Mouse (Mus musculus) hindbrain, embryonic 14.5 days (tissue): ENCODE results near the gene Mtfr1l. TPM values are rescaled to one million over a fixed set of nuclear protein-coding genes. Genes with fewer than 3 reads are reported as not detected.

ENCODE experiments used
- ATAC-seq: fragments of 200-750 bp; cut with Nextera tagmentation; 2 replicates; pipeline ENCODE4 v1.8.0; 2017; ENCODE audit warnings: moderate number of reproducible peaks, mild to moderate bottlenecking, moderate TSS enrichment, moderate library complexity; ENCODE audit not compliant: low FRiP score
- DNase-seq: peaks from one replicate; pipeline ENCODE4 v3.0.0-alpha.2; 2015; ENCODE audit warnings: low spot score
- H3K27ac ChIP-seq: fragments of 300-500 bp; sonication (generic); 2 replicates; pipeline ENCODE4 v1.5.1; 2014; ENCODE audit warnings: mild to moderate bottlenecking, moderate library complexity
- H3K27me3 ChIP-seq: fragments of 300-500 bp; sonication (generic); 2 replicates; pipeline ENCODE4 v1.6.1; 2014; ENCODE audit warnings: mild to moderate bottlenecking, low read length, mixed read lengths; ENCODE audit not compliant: control insufficient read depth, insufficient read depth
- H3K36me3 ChIP-seq: fragments of 300-500 bp; sonication (generic); replicated peaks from 2 replicates; pipeline ENCODE4 v1.6.1; 2014; ENCODE audit not compliant: control insufficient read depth, insufficient read depth
- H3K4me1 ChIP-seq: fragments of 300-500 bp; sonication (generic); replicated peaks from 2 replicates; pipeline ENCODE4 v1.6.1; 2014; ENCODE audit warnings: antibody characterized with exemption, low read length, mixed read lengths; ENCODE audit not compliant: control insufficient read depth, insufficient read depth
- H3K4me2 ChIP-seq: fragments of 300-500 bp; sonication (generic); replicated peaks from 2 replicates; pipeline ENCODE4 v1.6.1; 2014; ENCODE audit warnings: mild to moderate bottlenecking, moderate library complexity
- H3K4me3 ChIP-seq: fragments of 300-500 bp; sonication (generic); replicated peaks from 2 replicates; pipeline ENCODE4 v1.5.1; 2014; ENCODE audit warnings: mild to moderate bottlenecking, low read length
- H3K9ac ChIP-seq: fragments of 300-500 bp; sonication (generic); 2 replicates; pipeline ENCODE4 v1.6.1; 2014
- H3K9me3 ChIP-seq: fragments of 300-500 bp; sonication (generic); 2 replicates; pipeline ENCODE4 v1.6.1; 2016; ENCODE audit warnings: low read length; ENCODE audit not compliant: control insufficient read depth
- WGBS: fragments of 180-500 bp; shearing (Covaris S2); extraction: QIAGEN DNeasy Blood & Tissue Kit; methylation state at CpG from one replicate; pipeline ENCODE4 v1.1.7; 2014; 5-methylcytosine and 5-hydroxymethylcytosine counted together
- polyA plus RNA-seq: library from polyadenylated mRNA; unstranded; fragments of >200 nt; fragmentation: Nextera tagmentation; extraction: Ambion mirVana; gene quantifications from 2 replicates; pipeline ENCODE4 v1.2.1, GENCODE M21; 2014

Gene Mtfr1l
- polyA plus RNA-seq, 1 experiment from 2014 or later: 184 TPM

DNA sequence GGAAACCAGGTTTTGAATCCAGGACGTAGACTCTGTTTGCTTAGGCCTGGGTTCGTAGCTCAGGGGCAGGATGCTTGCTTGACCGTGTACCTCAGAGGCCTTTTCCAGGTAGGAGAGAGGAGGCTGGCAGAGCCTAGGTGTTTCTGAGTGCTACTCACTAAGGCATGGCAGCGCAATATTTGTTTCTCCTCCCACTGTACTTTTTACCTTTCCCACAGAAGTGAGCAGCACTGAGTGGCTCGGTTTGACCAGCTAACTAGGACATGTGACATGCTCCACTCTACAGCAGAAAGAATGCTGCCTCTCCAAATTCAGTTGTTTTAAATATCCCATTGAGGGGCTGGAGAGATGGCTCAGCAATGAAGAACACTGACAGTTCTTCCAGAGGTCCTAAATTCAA, 47.0 kb downstream of the Mtfr1l start:
- Histone ChIP-seq H3K9me3 (no peaks in the 10 kb centered on the region), H3K36me3 (no peaks in the 10 kb centered on the region), H3K9ac (no peak overlapping the region), H3K27ac (no peak overlapping the region), H3K4me2 (no peak overlapping the region), H3K4me1 (no peaks in the 10 kb centered on the region), H3K27me3 (no peaks in the 10 kb centered on the region), H3K4me3 (no peak overlapping the region)
- WGBS: 95% methylated on average over 5 of the region's 5 CpGs
- no peak for ATAC-seq
- DNase-seq: no peak

DNA sequence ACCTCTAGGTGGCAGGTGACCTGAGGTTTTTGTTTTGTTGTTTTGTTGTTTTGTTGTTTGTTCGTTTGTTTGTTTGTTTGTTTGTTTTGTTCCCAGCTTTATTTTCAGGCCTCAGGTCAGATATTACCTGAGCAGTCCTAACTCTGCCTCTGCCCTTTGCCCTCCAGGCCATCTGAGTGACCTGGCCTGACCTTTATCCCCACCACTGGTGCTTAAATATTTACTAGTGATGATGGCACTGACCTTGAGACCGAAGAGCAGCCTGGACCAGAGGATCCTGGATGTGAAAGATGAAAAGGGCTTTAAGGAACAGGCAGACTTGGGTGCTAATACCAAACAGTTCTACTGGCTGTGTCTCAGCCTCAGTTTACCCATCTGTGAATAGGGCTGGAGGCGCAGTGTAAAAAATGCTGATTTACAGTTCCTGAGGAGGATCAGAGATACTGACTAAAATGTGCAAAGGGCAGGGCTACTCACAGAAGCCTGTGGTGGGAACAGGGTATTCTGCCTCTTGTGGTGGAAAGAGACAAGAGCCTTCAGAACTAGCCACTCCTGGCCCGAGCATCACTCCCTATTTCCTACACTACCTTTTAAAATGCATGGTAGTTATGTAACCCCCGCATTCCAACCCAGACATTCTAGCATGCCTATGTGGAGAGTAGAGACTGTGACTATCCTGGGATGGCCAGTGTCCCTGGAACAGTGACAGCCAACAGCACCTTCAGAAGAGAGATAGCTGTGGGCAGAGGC, 49.9 kb downstream of the Mtfr1l start:
- ATAC-seq (no peak), DNase-seq (no peak)
- H3K36me3 ChIP-seq: no peaks in the 10 kb centered on the region
- H3K27me3 ChIP-seq: no peaks in the 10 kb centered on the region
- no peak overlapping the region for H3K4me2 ChIP-seq
- H3K9me3 ChIP-seq: no peaks in the 10 kb centered on the region
- H3K27ac ChIP-seq: no peak overlapping the region
- no peak overlapping the region for H3K9ac ChIP-seq
- WGBS: 90% methylated on average over 5 of the region's 5 CpGs
- no peak overlapping the region for H3K4me3 ChIP-seq
- H3K4me1 ChIP-seq: no peaks in the 10 kb centered on the region

DNA sequence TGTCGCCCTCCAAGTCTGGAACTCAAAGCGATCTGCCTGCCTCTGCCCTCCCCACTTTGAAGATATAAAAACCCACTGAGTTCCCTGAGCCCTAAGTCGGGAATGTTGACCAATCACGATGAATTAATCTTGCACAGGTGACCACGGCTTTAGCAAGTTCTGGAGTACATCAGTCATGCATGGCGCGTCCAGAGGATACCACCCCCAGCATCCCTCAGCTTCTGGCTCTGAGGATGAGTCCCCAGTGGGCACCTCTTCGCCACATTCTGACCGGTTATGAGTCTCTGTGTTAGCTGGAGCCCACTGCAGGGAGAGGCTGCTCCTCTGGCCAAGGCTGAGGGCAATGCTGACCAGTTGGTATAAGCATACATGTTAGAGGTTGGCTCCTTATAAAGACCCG, 51.0 kb downstream of the Mtfr1l start:
- DNase-seq: no peak
- Histone ChIP-seq H3K4me3 (no peak overlapping the region), H3K4me1 (no peaks in the 10 kb centered on the region), H3K4me2 (no peak overlapping the region), H3K36me3 (no peaks in the 10 kb centered on the region), H3K9ac (no peak overlapping the region), H3K27me3 (no peaks in the 10 kb centered on the region), H3K27ac (no peak overlapping the region), H3K9me3 (no peaks in the 10 kb centered on the region)
- no peak for ATAC-seq
- 84% methylated on average over 10 of the region's 10 CpGs for WGBS

DNA sequence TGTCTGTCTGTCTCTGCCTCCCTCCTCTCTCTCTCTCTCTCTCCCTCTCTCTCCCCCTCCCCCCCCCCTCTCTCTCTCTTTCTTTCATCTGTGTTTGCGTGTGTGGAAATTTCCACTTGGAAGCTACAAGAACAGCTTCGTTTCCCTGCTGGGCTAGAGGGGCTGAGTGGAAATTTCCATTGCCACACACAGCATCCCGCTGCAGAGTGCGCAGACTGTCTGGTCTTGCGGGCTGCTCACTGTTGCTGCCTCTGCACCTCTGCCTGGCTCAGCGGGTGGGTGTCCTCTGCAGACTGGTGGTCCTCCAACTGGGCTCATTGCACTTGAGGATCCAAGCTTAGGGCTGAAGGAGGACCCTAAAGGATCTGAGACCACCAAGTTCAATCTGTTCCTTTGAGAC, 51.5 kb downstream of the Mtfr1l start:
- H3K36me3 ChIP-seq: no peaks in the 10 kb centered on the region
- H3K27me3 ChIP-seq: no peaks in the 10 kb centered on the region
- H3K9ac ChIP-seq: no peak overlapping the region
- no peak overlapping the region for H3K4me2 ChIP-seq
- H3K4me1 ChIP-seq: no peaks in the 10 kb centered on the region
- no peaks in the 10 kb centered on the region for H3K9me3 ChIP-seq
- DNase-seq (no peak), ATAC-seq (no peak)
- WGBS: 47% methylated on average over 6 of the region's 6 CpGs
- no peak overlapping the region for H3K27ac ChIP-seq
- no peak overlapping the region for H3K4me3 ChIP-seq

DNA sequence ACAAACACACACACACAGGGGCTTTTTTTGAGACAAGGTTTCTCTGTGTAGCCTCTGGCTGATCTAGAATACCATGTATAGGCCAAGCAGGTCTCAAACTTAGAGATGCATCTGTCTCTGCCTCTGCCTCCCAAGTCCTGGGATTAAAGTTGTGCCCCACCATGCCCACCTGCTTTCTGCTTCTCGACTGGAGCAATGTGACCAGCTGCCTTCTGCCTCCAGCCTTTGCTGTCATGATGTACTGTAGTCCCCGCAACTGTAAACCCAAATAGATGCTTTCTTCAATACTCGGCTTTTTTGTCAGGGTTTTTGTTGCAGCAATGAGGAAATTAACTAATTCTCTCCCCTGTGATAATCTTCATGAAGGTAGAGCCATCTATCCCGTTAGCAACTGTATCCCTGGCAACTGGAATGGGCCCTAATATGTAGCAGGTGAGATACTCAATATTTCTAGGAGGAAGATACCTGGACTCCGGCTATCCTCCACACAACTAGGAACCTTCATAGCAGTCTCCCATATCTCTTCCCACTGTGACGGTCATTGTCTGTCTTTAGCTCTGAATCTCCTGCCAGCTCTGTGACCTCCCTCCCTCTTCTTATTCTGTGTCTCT, 52.0 kb downstream of the Mtfr1l start:
- DNase-seq (no peak), ATAC-seq (no peak)
- no peak overlapping the region for H3K27ac ChIP-seq
- H3K36me3 ChIP-seq: no peaks in the 10 kb centered on the region
- no peak overlapping the region for H3K9ac ChIP-seq
- H3K27me3 ChIP-seq: no peaks in the 10 kb centered on the region
- 66% methylated on average over 6 of the region's 6 CpGs for WGBS
- H3K9me3 ChIP-seq: no peaks in the 10 kb centered on the region
- H3K4me3 ChIP-seq: no peak overlapping the region
- H3K4me2 ChIP-seq: no peak overlapping the region
- H3K4me1 ChIP-seq: no peaks in the 10 kb centered on the region

DNA sequence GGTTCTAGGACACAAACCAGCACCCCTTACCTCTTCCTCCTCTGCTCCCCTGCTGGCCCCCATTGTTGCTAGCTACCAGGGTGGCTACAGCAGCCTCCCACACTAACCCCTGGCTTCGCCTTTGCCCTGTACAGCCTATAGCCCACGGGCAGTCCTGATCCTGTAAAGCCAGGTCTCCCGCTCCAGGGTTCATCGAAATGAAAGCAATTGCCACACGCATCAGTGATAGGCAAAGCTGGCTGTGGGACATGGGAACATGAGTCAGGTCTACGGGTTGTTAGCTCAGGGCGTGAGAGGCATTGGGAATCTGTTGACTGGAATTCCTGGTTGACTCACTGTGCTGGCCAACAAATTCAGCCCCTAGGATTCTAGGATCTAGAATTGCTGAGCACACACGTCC, 52.7 kb downstream of the Mtfr1l start:
- H3K9me3 ChIP-seq: no peaks in the 10 kb centered on the region
- H3K27me3 ChIP-seq: no peaks in the 10 kb centered on the region
- no peak overlapping the region for H3K27ac ChIP-seq
- DNase-seq: no peak
- H3K9ac ChIP-seq: no peak overlapping the region
- ATAC-seq: no peak
- 0 out of 2 replicates have a peak, but pooled peaks cover 4% of the 10 kb centered on the region for H3K36me3 ChIP-seq
- no peak overlapping the region for H3K4me3 ChIP-seq
- no peak overlapping the region for H3K4me2 ChIP-seq
- H3K4me1 ChIP-seq: no peaks in the 10 kb centered on the region
- WGBS: 83% methylated on average over 8 of the region's 8 CpGs

DNA sequence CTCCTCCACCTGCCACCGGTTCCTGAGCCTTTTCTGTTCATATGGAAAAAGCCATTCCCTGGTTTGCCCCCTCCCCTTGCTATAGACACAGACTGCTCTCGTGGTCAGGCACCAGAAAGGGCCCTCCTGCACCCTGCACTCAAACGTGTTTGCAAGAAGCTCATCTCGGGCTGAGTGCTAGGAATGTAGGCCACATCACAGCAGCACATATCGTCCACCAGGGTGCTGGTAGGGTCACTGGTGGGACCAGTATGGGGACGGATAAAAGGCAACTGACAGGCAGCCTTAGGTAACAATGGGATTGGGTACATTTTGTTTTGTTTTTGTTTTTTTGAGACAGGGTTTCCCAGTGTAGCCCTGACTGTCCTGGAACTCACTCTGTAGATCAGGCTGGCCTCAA, 53.9 kb downstream of the Mtfr1l start:
- peaks cover 16% of the 10 kb centered on the region for H3K36me3 ChIP-seq
- WGBS: 63% methylated on average over 6 of the region's 6 CpGs
- ATAC-seq: no peak

DNA sequence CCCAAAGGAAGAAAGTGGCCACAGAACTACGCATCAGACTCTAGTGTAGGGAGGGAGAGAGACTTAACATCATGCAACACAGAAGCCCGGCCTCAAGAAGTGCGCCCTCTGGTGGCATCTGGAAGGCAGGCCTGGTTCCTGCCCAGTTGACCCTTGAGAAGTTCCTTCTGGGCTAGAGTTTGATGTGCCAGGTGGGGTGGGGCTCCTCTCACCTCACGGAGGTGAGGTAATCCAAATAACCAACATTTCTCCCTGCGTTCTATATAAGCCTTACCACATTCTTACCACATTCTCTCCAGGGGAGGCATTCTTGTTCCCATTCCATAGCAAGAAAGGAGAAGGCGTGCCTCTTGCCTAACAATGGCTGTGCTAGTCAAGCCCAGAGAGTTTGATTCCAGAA, 54.3 kb downstream of the Mtfr1l start:
- Histone ChIP-seq H3K36me3 (peaks cover 20% of the 10 kb centered on the region), H3K9ac (no peak overlapping the region), H3K27me3 (no peaks in the 10 kb centered on the region), H3K27ac (no peak overlapping the region), H3K4me3 (no peak overlapping the region), H3K4me2 (no peak overlapping the region), H3K4me1 (no peaks in the 10 kb centered on the region), H3K9me3 (no peaks in the 10 kb centered on the region)
- 28% methylated on average over 6 of the region's 6 CpGs for WGBS
- peak; percentile 70 for DNase-seq
- no peak for ATAC-seq

More for the DNA sequence above, 53.9 kb downstream of the Mtfr1l start:
- Histone ChIP-seq H3K9ac (no peak overlapping the region), H3K4me1 (no peaks in the 10 kb centered on the region), H3K4me3 (no peak overlapping the region), H3K27me3 (no peaks in the 10 kb centered on the region), H3K9me3 (no peaks in the 10 kb centered on the region), H3K4me2 (no peak overlapping the region), H3K27ac (no peak overlapping the region)
- no peak for DNase-seq

DNA sequence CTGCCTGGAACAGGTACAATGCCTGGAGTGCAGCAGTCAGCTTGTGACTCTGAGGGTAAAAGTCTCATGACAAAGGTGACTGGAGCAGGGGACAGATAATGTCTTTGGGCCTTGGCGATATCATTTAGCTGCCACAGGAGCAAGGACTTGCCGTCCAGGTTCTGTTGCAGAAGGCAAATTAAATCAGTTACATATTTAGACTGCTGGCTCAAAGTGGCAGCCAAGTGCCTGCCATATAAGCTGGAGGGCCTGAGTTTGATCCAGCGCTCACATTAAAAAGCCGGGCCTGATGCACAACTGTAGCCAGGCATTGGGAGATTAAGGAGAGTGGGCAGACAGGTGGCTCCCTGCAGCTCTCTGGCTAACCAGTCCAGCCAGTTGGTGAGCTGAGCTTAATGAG, 55.3 kb downstream of the Mtfr1l start:
- Histone ChIP-seq H3K9me3 (no peaks in the 10 kb centered on the region), H3K4me2 (no peak overlapping the region), H3K27me3 (no peaks in the 10 kb centered on the region), H3K36me3 (peaks cover 30% of the 10 kb centered on the region), H3K9ac (no peak overlapping the region), H3K4me3 (no peak overlapping the region), H3K27ac (no peak overlapping the region), H3K4me1 (peaks cover 4% of the 10 kb centered on the region; the same call in 1 of the 2 replicates)
- no peak for DNase-seq
- no peak for ATAC-seq
- WGBS: 82% methylated on average over 4 of the region's 4 CpGs
